Mouse (Mus musculus): ENCODE results near the gene Kat5.

The Kat5 gene

GRCm38 (mm10) chr19:5609547-5610404 is at the start of gene Kat5:
Kat5 (minus strand) TSS chr19:5610237.
- DNase-seq (ENCODE audit: low read depth, low spot score) = peak; percentile 91

DNA sequence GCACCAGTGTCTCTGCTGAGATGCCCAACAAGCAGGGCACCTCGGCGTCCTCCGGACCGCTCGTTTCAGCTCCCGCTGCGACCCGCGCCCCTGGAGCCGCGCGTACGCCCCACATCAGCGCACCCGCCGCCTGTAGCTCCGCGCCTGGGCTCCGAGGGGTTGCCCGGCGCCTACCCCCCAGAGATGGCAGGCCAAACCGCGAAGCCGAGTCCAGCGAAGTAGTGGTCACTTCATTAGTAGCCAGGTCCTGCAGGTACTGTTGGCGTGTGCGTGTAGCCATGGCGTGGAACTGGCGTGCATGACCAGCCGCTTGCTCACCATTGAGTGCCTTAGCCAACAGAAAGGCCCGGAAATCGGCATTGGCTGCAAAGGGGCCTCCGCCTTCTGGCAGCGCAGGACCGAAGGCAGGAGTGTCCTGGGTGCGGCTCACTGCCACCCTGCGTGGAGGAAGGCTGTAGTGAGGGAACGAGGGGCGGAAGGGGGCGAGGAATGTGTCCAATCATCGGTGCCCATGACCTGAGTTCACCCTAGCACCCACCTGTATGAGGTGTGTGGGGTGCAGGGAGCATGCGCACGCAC is 44.8 kb upstream of the Kat5 start:
- DNase-seq (ENCODE audit: low read depth, low spot score) = no peak

GRCm38 (mm10) chr19:5653969-5654719 is 44.1 kb upstream of the Kat5 start:
- peak; percentile 56 for DNase-seq (ENCODE audit: low read depth, low spot score)

- no peak for DNase-seq (ENCODE audit: low read depth, low spot score)
Measured at GRCm38 (mm10) chr19:5652570-5652969, 42.5 kb upstream of the Kat5 start.

- DNase-seq (ENCODE audit: low read depth, low spot score) = no peak
Measured at GRCm38 (mm10) chr19:5651502-5652274, 41.7 kb upstream of the Kat5 start.

GRCm38 (mm10) chr19:5649298-5649741 is 39.3 kb upstream of the Kat5 start:
- DNase-seq (ENCODE audit: low read depth, low spot score) = no peak

- peak; percentile 85 for DNase-seq (ENCODE audit: low read depth, low spot score)
Measured at GRCm38 (mm10) chr19:5648401-5649297, 38.6 kb upstream of the Kat5 start.

- no peak for DNase-seq (ENCODE audit: low read depth, low spot score)
Measured at GRCm38 (mm10) chr19:5647791-5648190, 37.8 kb upstream of the Kat5 start.

- DNase-seq (ENCODE audit: low read depth, low spot score) = no peak
Measured at GRCm38 (mm10) chr19:5646731-5647330, 36.8 kb upstream of the Kat5 start.

- no peak for DNase-seq (ENCODE audit: low read depth, low spot score)
Measured at GRCm38 (mm10) chr19:5645280-5645679, 35.2 kb upstream of the Kat5 start.

DNA sequence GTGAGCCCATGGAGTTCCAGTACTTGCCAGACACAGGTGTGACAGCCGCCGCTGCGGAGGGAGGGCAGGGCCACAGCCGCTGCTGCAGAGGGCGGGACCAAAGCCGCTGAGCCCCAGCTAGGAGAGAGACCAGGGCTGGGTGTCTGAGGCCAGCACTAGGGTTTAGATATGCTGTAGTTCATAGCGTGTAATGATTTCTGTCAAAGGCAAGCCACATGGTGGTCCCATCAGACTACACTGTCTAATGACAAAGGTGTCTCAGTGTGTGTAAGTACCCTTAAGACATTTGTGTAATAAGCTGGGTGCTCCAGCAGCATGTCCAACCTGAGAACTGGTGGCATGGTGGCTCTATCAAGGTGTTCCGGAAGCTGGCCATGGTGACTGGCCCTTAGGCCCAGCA is 31.6 kb upstream of the Kat5 start:
- no peak for DNase-seq (ENCODE audit: low read depth, low spot score)

DNA sequence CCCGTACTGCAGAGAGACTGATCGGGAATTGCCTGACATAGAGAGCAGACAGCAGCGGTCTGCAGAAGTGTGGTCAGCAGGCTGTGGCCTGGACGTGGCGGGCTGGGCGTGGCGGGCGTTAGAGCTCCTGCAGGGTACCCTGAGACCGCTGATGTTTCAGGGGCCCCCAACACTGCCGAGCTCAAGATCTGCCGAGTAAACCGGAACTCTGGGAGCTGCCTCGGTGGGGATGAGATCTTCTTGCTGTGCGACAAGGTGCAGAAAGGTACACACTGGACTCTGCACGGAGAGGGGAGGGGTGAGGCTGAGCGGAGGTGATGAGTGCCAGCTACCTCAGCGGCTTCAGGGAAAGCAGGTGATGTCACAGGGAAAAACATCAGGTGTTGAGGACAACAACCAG is 31.0 kb upstream of the Kat5 start:
- DNase-seq (ENCODE audit: low read depth, low spot score) = no peak

GRCm38 (mm10) chr19:5640339-5640738 is 30.3 kb upstream of the Kat5 start:
- DNase-seq (ENCODE audit: low read depth, low spot score) = no peak

DNA sequence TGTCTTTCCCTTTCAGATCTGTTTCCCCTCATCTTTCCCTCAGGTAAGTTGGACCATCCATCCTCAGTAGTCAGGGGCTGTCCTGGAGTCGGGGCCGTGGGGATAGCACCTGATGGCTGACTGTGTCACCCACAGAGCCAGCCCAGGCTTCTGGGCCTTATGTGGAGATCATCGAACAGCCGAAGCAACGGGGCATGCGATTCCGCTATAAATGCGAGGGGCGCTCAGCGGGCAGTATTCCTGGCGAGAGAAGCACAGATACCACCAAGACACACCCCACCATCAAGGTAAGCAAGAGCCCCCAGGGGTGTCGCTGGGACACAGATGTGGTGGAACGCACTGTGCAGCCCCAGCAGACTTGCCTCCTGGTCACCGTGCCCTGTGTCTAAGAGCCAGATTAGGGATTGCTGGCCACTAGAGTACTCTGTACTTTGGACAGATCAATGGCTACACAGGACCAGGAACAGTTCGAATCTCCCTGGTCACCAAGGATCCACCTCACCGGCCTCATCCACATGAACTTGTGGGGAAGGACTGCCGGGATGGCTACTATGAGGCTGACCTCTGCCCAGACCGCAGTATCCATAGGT is 28.5 kb upstream of the Kat5 start:
- no peak for DNase-seq (ENCODE audit: low read depth, low spot score)

DNA sequence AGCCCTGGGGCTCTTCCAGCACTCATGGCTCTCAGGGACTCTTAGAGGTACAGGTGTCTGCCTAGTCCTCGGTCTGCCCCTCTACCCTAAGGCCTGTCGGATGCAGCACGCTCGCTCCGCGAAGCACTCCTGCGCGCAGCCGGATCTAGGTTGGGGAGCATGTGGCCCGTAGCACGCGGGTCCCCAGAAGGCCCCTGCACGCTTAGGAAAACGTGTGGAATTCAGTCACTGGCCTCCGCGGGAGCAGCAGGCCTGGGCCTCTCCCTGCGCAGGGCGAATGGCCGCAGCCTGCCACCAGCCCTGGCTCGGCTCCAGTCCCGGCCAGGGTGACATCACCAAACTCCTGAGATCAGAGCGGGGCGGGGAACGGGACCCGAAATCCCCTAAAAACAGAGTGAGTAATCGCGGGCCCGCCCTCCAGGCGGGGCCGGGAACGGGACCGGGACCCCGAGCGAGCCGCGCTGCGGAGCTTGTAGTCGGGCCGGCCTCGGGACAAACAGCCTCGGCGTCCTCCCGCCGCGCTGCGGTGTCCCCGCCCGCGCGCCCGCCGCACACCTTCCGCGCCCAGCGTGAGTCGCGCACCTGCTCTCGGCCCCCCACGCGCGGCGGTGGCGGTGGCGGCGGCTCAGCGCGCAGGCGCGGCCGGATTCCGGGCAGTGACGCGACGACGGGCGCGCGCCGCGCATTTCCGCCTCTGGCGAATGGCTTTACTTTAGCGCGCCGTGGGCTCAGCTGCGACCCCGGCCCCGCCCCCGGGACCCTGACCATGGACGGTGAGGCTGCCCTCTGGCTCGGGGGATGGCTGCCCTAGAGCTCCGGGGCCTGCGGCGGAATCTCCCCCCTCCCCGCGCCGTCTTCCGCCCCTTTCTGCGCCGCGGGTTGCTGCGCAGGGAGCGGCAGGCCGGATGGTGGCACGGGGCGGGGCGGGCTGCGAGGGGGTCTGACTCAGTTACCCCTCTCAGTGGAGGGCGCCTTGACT is 27.3 kb upstream of the Kat5 start, which contains the start of gene Rela:
Rela (plus strand) TSS at position 415 of the 979 bp plus-strand sequence.
- peak; percentile 74 for DNase-seq (ENCODE audit: low read depth, low spot score)

DNA sequence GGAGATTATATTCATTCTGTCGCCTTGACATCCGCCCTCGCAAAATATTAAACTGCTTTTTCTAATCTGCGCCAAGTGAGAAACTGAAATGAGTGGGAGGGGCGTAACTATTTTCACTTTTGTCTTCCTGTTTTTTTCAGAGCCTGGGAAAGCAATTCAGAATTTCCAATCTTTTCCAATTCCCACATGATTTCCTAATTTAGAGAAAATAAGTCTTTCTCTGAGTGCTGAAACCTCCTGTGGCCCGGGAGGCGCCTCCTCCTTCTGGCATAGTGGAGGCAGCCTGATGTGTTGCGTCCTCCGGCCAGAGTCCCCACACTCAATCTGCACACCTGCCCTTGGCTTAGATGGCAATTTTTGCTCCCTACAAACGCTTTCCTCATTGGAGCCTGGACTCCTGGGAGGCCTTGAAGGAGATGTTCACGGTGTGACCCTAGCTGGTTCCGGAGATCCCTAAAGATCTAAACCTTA is 26.6 kb upstream of the Kat5 start:
- no peak for DNase-seq (ENCODE audit: low read depth, low spot score)

- DNase-seq (ENCODE audit: low read depth, low spot score) = no peak
Measured at GRCm38 (mm10) chr19:5636036-5636570, 26.1 kb upstream of the Kat5 start.

DNA sequence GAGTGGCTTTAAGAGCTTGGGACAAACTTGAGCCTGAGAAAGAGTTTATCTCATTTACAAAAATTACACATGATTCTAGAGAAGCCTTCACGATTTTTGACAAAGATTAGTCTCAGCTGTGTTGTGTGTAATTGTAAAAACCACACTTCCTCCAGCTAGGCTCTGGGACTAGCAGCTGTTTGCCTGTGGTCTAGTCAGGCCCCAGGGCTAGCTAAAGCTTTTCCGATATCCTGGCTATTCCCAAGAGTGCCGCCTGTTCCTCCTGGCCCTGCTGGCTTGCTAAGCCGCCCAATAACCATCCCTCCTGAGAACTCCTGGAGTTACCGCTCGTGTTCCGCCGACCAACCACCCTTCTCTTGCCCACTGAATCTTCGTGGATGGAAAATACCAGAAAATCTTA is 22.1 kb upstream of the Kat5 start:
- no peak for DNase-seq (ENCODE audit: low read depth, low spot score)
